In genomic region chr4:118427415-118427767, GRCm38 (mm10) we compare ENCODE assay signal across 7 mouse cellular contexts. TPM values are rescaled to one million over a fixed set of nuclear protein-coding genes. Genes with fewer than 3 reads are reported as not detected.
DNase-seq lines count a peak whose midpoint lies in the region; ATAC-seq and TF ChIP-seq lines count a peak whose summit lies in the region.

No protein-coding gene starts in this region.

- H3K9ac ChIP-seq in forebrain, embryonic 12.5 days: peak overlapping the region; percentile 73
- H3K9ac ChIP-seq in liver, embryonic 14.5 days (replicated peaks): peak overlapping the region; percentile 92

- peak overlapping the region; percentile 71 for H3K27ac ChIP-seq in forebrain, embryonic 12.5 days
- H3K27ac ChIP-seq in liver, embryonic 14.5 days: peak overlapping the region; percentile 68

- peak overlapping the region; percentile 83 for H3K4me2 ChIP-seq in forebrain, embryonic 12.5 days
- peak overlapping the region; percentile 99 for H3K4me2 ChIP-seq in liver, embryonic 14.5 days (ENCODE audit: low read depth)

- DNase-seq in 3T3-L1 (ENCODE audit: low read depth, low spot score): peak; percentile 80
- DNase-seq in A20 (ENCODE audit: low read depth, low spot score): peak; percentile 27
- no peak for DNase-seq in liver, embryonic 14.5 days (ENCODE audit: low read depth in 3 of 3, low spot score in 3 of 3)
- no peak for DNase-seq in gastrocnemius, adult 8-10 months (ENCODE audit: low spot score in 2 of 2)
- DNase-seq in adrenal gland, adult 2 months: no peak
- no peak for DNase-seq in thymus, postnatal 14 days

- ATAC-seq in forebrain, embryonic 12.5 days (ENCODE audit: low FRiP score): peak; percentile 27; the same call in 1 of the 2 replicates
- ATAC-seq in liver, embryonic 14.5 days (ENCODE audit: insufficient read depth): peak; percentile 14

- no peaks in the 10 kb centered on the region for H3K9me3 ChIP-seq in forebrain, embryonic 12.5 days
- no peaks in the 10 kb centered on the region for H3K9me3 ChIP-seq in liver, embryonic 14.5 days (ENCODE audit: control insufficient read depth, low read length)

- H3K36me3 ChIP-seq in forebrain, embryonic 12.5 days (replicated peaks): peaks cover 28% of the 10 kb centered on the region
- peaks cover 26% of the 10 kb centered on the region for H3K36me3 ChIP-seq in liver, embryonic 14.5 days (replicated peaks; ENCODE audit: control insufficient read depth, insufficient read depth, low read depth)

- no peak for TF ChIP-seq CTCF in liver, embryonic 14.5 days (IDR thresholded peaks at IDR 0.05; ENCODE audit: low read depth)

- no peaks in the 10 kb centered on the region for H3K27me3 ChIP-seq in forebrain, embryonic 12.5 days
- H3K27me3 ChIP-seq in liver, embryonic 14.5 days (ENCODE audit: control insufficient read depth, insufficient read depth, low read length): no peaks in the 10 kb centered on the region

- 2% methylated on average over 5 of the region's 5 CpGs for WGBS in forebrain, embryonic 12.5 days
- WGBS in liver, embryonic 14.5 days (ENCODE audit: insufficient replicate concordance): 7% methylated on average over 5 of the region's 5 CpGs

- no peak for TF ChIP-seq EP300 in liver, embryonic 14.5 days (IDR thresholded peaks at IDR 0.05; ENCODE audit: low read depth)

- peak overlapping the region; percentile 55 for H3K4me3 ChIP-seq in forebrain, embryonic 12.5 days (replicated peaks)
- peak overlapping the region; percentile 68 to 90 for H3K4me3 ChIP-seq in liver, embryonic 14.5 days (ENCODE audit: insufficient read depth in 1 of 2, low read depth in 2 of 2, low read length in 2 of 2)

- peaks cover 23% of the 10 kb centered on the region for H3K4me1 ChIP-seq in forebrain, embryonic 12.5 days
- peaks cover 54 to 57% of the 10 kb centered on the region in 2 experiments for H3K4me1 ChIP-seq in liver, embryonic 14.5 days (replicated peaks; ENCODE audit: control insufficient read depth in 2 of 2, insufficient read depth in 2 of 2, low read length in 1 of 2)

RNA-seq across cellular contexts. Expression of gene Elovl1, which starts 0.5 kb away (rescaled TPM):
- 27.7 and 30.1 TPM in 2 replicates for polyA plus RNA-seq in forebrain, embryonic 12.5 days (2016; fragmentation: Nextera tagmentation; extraction: Ambion mirVana)
- 88.1 and 113 TPM in 2 replicates for polyA plus RNA-seq in liver, embryonic 14.5 days (2012; rRNA removed)
- 87.1 and 88.0 TPM in 2 replicates for polyA plus RNA-seq in liver, embryonic 14.5 days (2014; fragmentation: Nextera tagmentation; extraction: Ambion mirVana)
- 1 to 10 TPM; 2.9 to 5.7 (median 4.3) TPM for total RNA-seq in gastrocnemius, adult 8-10 months (2022)
- 100 to 1,000 TPM in 1 of 2 experiments, 10 to 100 TPM in 1; 81.0 to 123 TPM for total RNA-seq in adrenal gland, adult 2 months (2021)
- polyA plus RNA-seq in adrenal gland, adult 2 months (2012; rRNA removed): 158 and 228 TPM in 2 replicates

RNA-seq across cellular contexts. Expression of gene Cdc20, which starts 9.8 kb away (rescaled TPM):
- polyA plus RNA-seq in forebrain, embryonic 12.5 days (2016; fragmentation: Nextera tagmentation; extraction: Ambion mirVana): 299 and 306 TPM in 2 replicates
- 99.0 and 109 TPM in 2 replicates for polyA plus RNA-seq in liver, embryonic 14.5 days (2012; rRNA removed)
- polyA plus RNA-seq in liver, embryonic 14.5 days (2014; fragmentation: Nextera tagmentation; extraction: Ambion mirVana): 147 and 167 TPM in 2 replicates
- total RNA-seq in gastrocnemius, adult 8-10 months (2022): under 1 TPM in 1 of 4 experiments, not detected in 3; 0.20 TPM
- total RNA-seq in adrenal gland, adult 2 months (2021): 1 to 10 TPM; 3.6 to 4.5 TPM
- polyA plus RNA-seq in adrenal gland, adult 2 months (2012; rRNA removed): 6.9 and 8.1 TPM in 2 replicates

RNA-seq across cellular contexts. Expression of gene Med8, which starts 18.3 kb away (rescaled TPM):
- 144 and 154 TPM in 2 replicates for polyA plus RNA-seq in forebrain, embryonic 12.5 days (2016; fragmentation: Nextera tagmentation; extraction: Ambion mirVana)
- 33.5 and 50.2 TPM in 2 replicates for polyA plus RNA-seq in liver, embryonic 14.5 days (2012; rRNA removed)
- 69.1 and 73.8 TPM in 2 replicates for polyA plus RNA-seq in liver, embryonic 14.5 days (2014; fragmentation: Nextera tagmentation; extraction: Ambion mirVana)
- 10 to 100 TPM; 34.8 to 41.7 (median 38.3) TPM for total RNA-seq in gastrocnemius, adult 8-10 months (2022)
- total RNA-seq in adrenal gland, adult 2 months (2021): 10 to 100 TPM; 55.6 to 68.1 TPM
- polyA plus RNA-seq in adrenal gland, adult 2 months (2012; rRNA removed): 10.6 and 12.1 TPM in 2 replicates

RNA-seq across cellular contexts. Expression of gene Szt2, which starts 18.3 kb away (rescaled TPM):
- polyA plus RNA-seq in forebrain, embryonic 12.5 days (2016; fragmentation: Nextera tagmentation; extraction: Ambion mirVana): 15.4 and 15.9 TPM in 2 replicates
- polyA plus RNA-seq in liver, embryonic 14.5 days (2012; rRNA removed): 5.8 and 5.9 TPM in 2 replicates
- polyA plus RNA-seq in liver, embryonic 14.5 days (2014; fragmentation: Nextera tagmentation; extraction: Ambion mirVana): 2.2 and 2.6 TPM in 2 replicates
- 1 to 10 TPM; 4.8 to 6.8 (median 5.5) TPM for total RNA-seq in gastrocnemius, adult 8-10 months (2022)
- 10 to 100 TPM; 17.1 to 18.0 TPM for total RNA-seq in adrenal gland, adult 2 months (2021)
- polyA plus RNA-seq in adrenal gland, adult 2 months (2012; rRNA removed): 36.6 and 39.7 TPM in 2 replicates

RNA-seq across cellular contexts. Expression of gene Mpl, which starts 29.9 kb away (rescaled TPM):
- polyA plus RNA-seq in forebrain, embryonic 12.5 days (2016; fragmentation: Nextera tagmentation; extraction: Ambion mirVana): 0.37 and 0.95 TPM in 2 replicates
- 5.6 and 5.7 TPM in 2 replicates for polyA plus RNA-seq in liver, embryonic 14.5 days (2012; rRNA removed)
- 6.3 and 9.0 TPM in 2 replicates for polyA plus RNA-seq in liver, embryonic 14.5 days (2014; fragmentation: Nextera tagmentation; extraction: Ambion mirVana)
- not detected for total RNA-seq in gastrocnemius, adult 8-10 months (2022)
- total RNA-seq in adrenal gland, adult 2 months (2021): under 1 TPM in 1 of 2 experiments, not detected in 1; 0.17 TPM
- polyA plus RNA-seq in adrenal gland, adult 2 months (2012; rRNA removed): 0.04 TPM in 1 of 2 replicates, not detected in the other

Comparison
In these comparisons a context has a peak if more than half of its experiments do, and no peak if none do; other contexts are left out.
1. DNase-seq: peak in 3T3-L1 (single experiment) and A20 (single experiment); none in liver, embryonic 14.5 days (0 of 3), gastrocnemius, adult 8-10 months (0 of 2), adrenal gland, adult 2 months (single experiment) and thymus, postnatal 14 days (single experiment).
2. RNA of gene Cdc20, which starts 9.8 kb away (polyA plus RNA-seq): 299 to 306 TPM in forebrain, embryonic 12.5 days and 99.0 to 167 TPM in liver, embryonic 14.5 days; 6.9 to 8.1 TPM in adrenal gland, adult 2 months; every median in the first group is over 10 times any median in the second.